Mouse (Mus musculus) intestine, embryonic 16.5 days (tissue): Measurements from ENCODE around the gene Gm49361. TPM values are rescaled to one million over a fixed set of nuclear protein-coding genes. Genes with fewer than 3 reads are reported as not detected.
A peak's percentile ranks its signal among the peaks of the same experiment; 100 is the strongest.

Source experiments
- ATAC-seq: fragments of 200-750 bp; cut with Nextera tagmentation; 2 replicates; pipeline ENCODE4 v1.8.0; 2017; ENCODE audit warnings: moderate TSS enrichment, moderate library complexity
- H3K27ac ChIP-seq: fragments of 300-500 bp; sonication (generic); 2 replicates; pipeline ENCODE4 v1.5.1; 2014; ENCODE audit warnings: mild to moderate bottlenecking, low read length
- H3K27me3 ChIP-seq: fragments of 300-500 bp; sonication (generic); replicated peaks from 2 replicates; pipeline ENCODE4 v1.6.1; 2014; ENCODE audit warnings: low read length, control low read depth, mixed read lengths; ENCODE audit not compliant: control insufficient read depth, insufficient read depth
- H3K36me3 ChIP-seq: fragments of 300-500 bp; sonication (generic); 2 replicates; pipeline ENCODE4 v1.6.1; 2014; ENCODE audit warnings: low read length, control low read depth; ENCODE audit not compliant: control insufficient read depth, insufficient read depth
- H3K4me1 ChIP-seq: fragments of 300-500 bp; sonication (generic); 2 replicates; pipeline ENCODE4 v1.6.1; 2014; ENCODE audit warnings: low read length, control low read depth, mixed read lengths; ENCODE audit not compliant: control insufficient read depth, insufficient read depth
- H3K4me2 ChIP-seq: fragments of 300-500 bp; sonication (generic); 2 replicates; pipeline ENCODE4 v1.6.1; 2014; ENCODE audit warnings: low read depth, low read length, control low read depth
- H3K4me3 ChIP-seq: fragments of 300-500 bp; sonication (generic); 2 replicates; pipeline ENCODE4 v1.5.1; 2014; ENCODE audit warnings: mild to moderate bottlenecking, low read length
- H3K9ac ChIP-seq: fragments of 300-500 bp; sonication (generic); 2 replicates; pipeline ENCODE4 v1.6.1; 2014; ENCODE audit warnings: low read depth, low read length
- H3K9me3 ChIP-seq: fragments of 300-500 bp; sonication (generic); 2 replicates; pipeline ENCODE4 v1.6.1; 2016; ENCODE audit warnings: low read length, control low read depth; ENCODE audit not compliant: control insufficient read depth
- WGBS: fragments of 180-500 bp; shearing (Covaris S2); extraction: QIAGEN DNeasy Blood & Tissue Kit; methylation state at CpG from one replicate; pipeline ENCODE4 v1.1.7; 2014; 5-methylcytosine and 5-hydroxymethylcytosine counted together
- polyA plus RNA-seq: library from polyadenylated mRNA; unstranded; fragments of >200 nt; fragmentation: Nextera tagmentation; extraction: Ambion mirVana; gene quantifications from 2 replicates; pipeline ENCODE4 v1.2.1, GENCODE M21; 2015

Gm49361 gene
- polyA plus RNA-seq, 1 experiment from 2014 or later = not detected

- Histone ChIP-seq H3K4me2 (no peak overlapping the region), H3K27ac (no peak overlapping the region), H3K27me3 (no peaks in the 10 kb centered on the region), H3K4me3 (no peak overlapping the region), H3K36me3 (no peaks in the 10 kb centered on the region), H3K9me3 (no peaks in the 10 kb centered on the region), H3K4me1 (no peaks in the 10 kb centered on the region), H3K9ac (no peak overlapping the region)
- ATAC-seq = no peak
- WGBS = 66% methylated on average over 6 of the region's 6 CpGs
Measured at GRCm38 (mm10) chr14:57686647-57687046, 59.3 kb downstream of the Gm49361 start.

GRCm38 (mm10) chr14:57684579-57684978 lies 61.3 kb downstream of the Gm49361 start:
- Histone ChIP-seq H3K4me2 (no peak overlapping the region), H3K4me3 (no peak overlapping the region), H3K36me3 (no peaks in the 10 kb centered on the region), H3K9me3 (no peaks in the 10 kb centered on the region), H3K27ac (no peak overlapping the region), H3K9ac (no peak overlapping the region), H3K27me3 (no peaks in the 10 kb centered on the region), H3K4me1 (no peaks in the 10 kb centered on the region)
- no peak for ATAC-seq
- WGBS = 5% methylated on average over 1 of the region's 1 CpGs

GRCm38 (mm10) chr14:57682751-57683150 lies 63.2 kb downstream of the Gm49361 start:
- H3K4me2 ChIP-seq = no peak overlapping the region
- WGBS = 85% methylated on average over 4 of the region's 4 CpGs

GRCm38 (mm10) chr14:57679958-57680535 lies 65.9 kb downstream of the Gm49361 start:
- Histone ChIP-seq H3K36me3 (no peaks in the 10 kb centered on the region), H3K27ac (no peak overlapping the region), H3K4me1 (no peaks in the 10 kb centered on the region), H3K4me3 (no peak overlapping the region), H3K27me3 (no peaks in the 10 kb centered on the region), H3K9ac (no peak overlapping the region), H3K9me3 (no peaks in the 10 kb centered on the region), H3K4me2 (no peak overlapping the region)
- 31% methylated on average over 5 of the region's 5 CpGs for WGBS
- ATAC-seq = peak; percentile 66; the same call in 1 of the 2 replicates

More at GRCm38 (mm10) chr14:57682751-57683150, 63.2 kb downstream of the Gm49361 start:
- Histone ChIP-seq H3K27ac (no peak overlapping the region), H3K27me3 (no peaks in the 10 kb centered on the region), H3K4me3 (no peak overlapping the region), H3K9me3 (no peaks in the 10 kb centered on the region), H3K9ac (no peak overlapping the region), H3K4me1 (no peaks in the 10 kb centered on the region), H3K36me3 (no peaks in the 10 kb centered on the region)
- no peak for ATAC-seq

- no peak overlapping the region for H3K4me2 ChIP-seq
- no peak overlapping the region for H3K9ac ChIP-seq
- no peaks in the 10 kb centered on the region for H3K4me1 ChIP-seq
- no peak overlapping the region for H3K4me3 ChIP-seq
- ATAC-seq = no peak
- H3K36me3 ChIP-seq = no peaks in the 10 kb centered on the region
- no peaks in the 10 kb centered on the region for H3K27me3 ChIP-seq
- H3K9me3 ChIP-seq = no peaks in the 10 kb centered on the region
- WGBS = 21% methylated on average over 1 of the region's 1 CpGs
- H3K27ac ChIP-seq = no peak overlapping the region
Measured at GRCm38 (mm10) chr14:57679523-57679922, 66.4 kb downstream of the Gm49361 start.

- 49% methylated on average over 2 of the region's 2 CpGs for WGBS
- Histone ChIP-seq H3K9me3 (no peaks in the 10 kb centered on the region), H3K4me1 (no peaks in the 10 kb centered on the region), H3K9ac (no peak overlapping the region), H3K27me3 (no peaks in the 10 kb centered on the region), H3K27ac (no peak overlapping the region), H3K4me3 (no peak overlapping the region), H3K4me2 (no peak overlapping the region), H3K36me3 (no peaks in the 10 kb centered on the region)
- ATAC-seq = no peak
Measured at GRCm38 (mm10) chr14:57675481-57675880, 70.4 kb downstream of the Gm49361 start.

GRCm38 (mm10) chr14:57665628-57665950 lies 80.3 kb downstream of the Gm49361 start:
- ATAC-seq = no peak
- no peaks in the 10 kb centered on the region for H3K9me3 ChIP-seq
- H3K36me3 ChIP-seq = no peaks in the 10 kb centered on the region
- H3K27me3 ChIP-seq = no peaks in the 10 kb centered on the region
- 8% methylated on average over 10 of the region's 10 CpGs for WGBS
- peaks cover 9% of the 10 kb centered on the region for H3K4me1 ChIP-seq
- peak overlapping the region; percentile 95 for H3K9ac ChIP-seq
- H3K4me3 ChIP-seq = peak overlapping the region; percentile 93
- H3K27ac ChIP-seq = peak overlapping the region; percentile 89
- H3K4me2 ChIP-seq = peak overlapping the region; percentile 67

GRCm38 (mm10) chr14:57664822-57665627 lies 80.9 kb downstream of the Gm49361 start, which contains the start of gene Xpo4:
Gene Xpo4 (minus strand): TSS chr14:57665430.
- peak; percentile 96 for ATAC-seq
- Histone ChIP-seq H3K9me3 (no peaks in the 10 kb centered on the region), H3K4me3 (peak within 1 kb of the TSS; percentile 93), H3K27ac (peak within 1 kb of the TSS; percentile 89), H3K4me1 (peaks cover 9% of the 10 kb centered on the region), H3K36me3 (no peaks in the 10 kb centered on the region), H3K4me2 (peak within 1 kb of the TSS; percentile 79), H3K27me3 (no peaks in the 10 kb centered on the region), H3K9ac (peak within 1 kb of the TSS; percentile 95)
- under 1% methylated on average over 80 of the region's 80 CpGs for WGBS

GRCm38 (mm10) chr14:57664311-57664821 lies 81.5 kb downstream of the Gm49361 start:
- Histone ChIP-seq H3K4me2 (peak overlapping the region; percentile 79), H3K27ac (peak overlapping the region; percentile 89), H3K36me3 (no peaks in the 10 kb centered on the region), H3K4me1 (peaks cover 9% of the 10 kb centered on the region), H3K4me3 (peak overlapping the region; percentile 93), H3K9me3 (no peaks in the 10 kb centered on the region), H3K9ac (peak overlapping the region; percentile 95), H3K27me3 (no peaks in the 10 kb centered on the region)
- peak; percentile 73 for ATAC-seq
- under 1% methylated on average over 19 of the region's 19 CpGs for WGBS
